Mouse (Mus musculus): ENCODE measurements around the gene Arl15.

The Arl15 gene

GRCm38 (mm10) chr13:113842411-113843309, 48.4 kb downstream of the Arl15 start:
- in situ Hi-C loops (cut with MboI; ENCODE audit: low sequenced_read_pairs), result no loop called here

- in situ Hi-C loops (cut with MboI; ENCODE audit: low sequenced_read_pairs), result no loop called here
Measured at GRCm38 (mm10) chr13:113843310-113843649, 49.0 kb downstream of the Arl15 start.

- in situ Hi-C loops (cut with MboI; ENCODE audit: low sequenced_read_pairs), result no loop called here
Measured at GRCm38 (mm10) chr13:113843901-113844300, 49.6 kb downstream of the Arl15 start.

- in situ Hi-C loops (cut with MboI; ENCODE audit: low sequenced_read_pairs), result no loop called here
Measured at GRCm38 (mm10) chr13:113844717-113845116, 50.4 kb downstream of the Arl15 start.

GRCm38 (mm10) chr13:113845229-113845628, 50.9 kb downstream of the Arl15 start:
- in situ Hi-C loops (cut with MboI; ENCODE audit: low sequenced_read_pairs), result no loop called here

- in situ Hi-C loops (cut with MboI; ENCODE audit: low sequenced_read_pairs), result no loop called here
Measured at GRCm38 (mm10) chr13:113846413-113846812, 52.1 kb downstream of the Arl15 start.

GRCm38 (mm10) chr13:113850431-113851034, 56.2 kb downstream of the Arl15 start:
- in situ Hi-C loops (cut with MboI; ENCODE audit: low sequenced_read_pairs), result no loop called here

- in situ Hi-C loops (cut with MboI; ENCODE audit: low sequenced_read_pairs), result no loop called here
Measured at GRCm38 (mm10) chr13:113851602-113852375, 57.5 kb downstream of the Arl15 start.

- in situ Hi-C loops (cut with MboI; ENCODE audit: low sequenced_read_pairs), result no loop called here
Measured at GRCm38 (mm10) chr13:113852376-113852666, 58.0 kb downstream of the Arl15 start.

- in situ Hi-C loops (cut with MboI; ENCODE audit: low sequenced_read_pairs), result no loop called here
Measured at GRCm38 (mm10) chr13:113854146-113854545, 59.8 kb downstream of the Arl15 start.

- in situ Hi-C loops (cut with MboI; ENCODE audit: low sequenced_read_pairs), result no loop called here
Measured at GRCm38 (mm10) chr13:113854551-113855312, 60.4 kb downstream of the Arl15 start.

- in situ Hi-C loops (cut with MboI; ENCODE audit: low sequenced_read_pairs), result no loop called here
Measured at GRCm38 (mm10) chr13:113856946-113857345, 62.6 kb downstream of the Arl15 start.

GRCm38 (mm10) chr13:113858667-113859391, 64.5 kb downstream of the Arl15 start:
- in situ Hi-C loops (cut with MboI; ENCODE audit: low sequenced_read_pairs), result no loop called here

GRCm38 (mm10) chr13:113859392-113859776, 65.1 kb downstream of the Arl15 start:
- in situ Hi-C loops (cut with MboI; ENCODE audit: low sequenced_read_pairs), result no loop called here

- in situ Hi-C loops (cut with MboI; ENCODE audit: low sequenced_read_pairs), result loop anchor here (10.0 kb wide), 1 partner anchor 166 kb away; no protein-coding TSS in a partner anchor
Measured at GRCm38 (mm10) chr13:113860816-113861215, 66.5 kb downstream of the Arl15 start.

GRCm38 (mm10) chr13:113861231-113861630, 66.9 kb downstream of the Arl15 start:
- in situ Hi-C loops (cut with MboI; ENCODE audit: low sequenced_read_pairs), result loop anchor here (10.0 kb wide), 1 partner anchor 166 kb away; no protein-coding TSS in a partner anchor

- in situ Hi-C loops (cut with MboI; ENCODE audit: low sequenced_read_pairs), result loop anchor here (10.0 kb wide), 1 partner anchor 168 kb away; no protein-coding TSS in a partner anchor
Measured at GRCm38 (mm10) chr13:113862951-113863350, 68.6 kb downstream of the Arl15 start.

GRCm38 (mm10) chr13:113863688-113864087, 69.4 kb downstream of the Arl15 start:
- in situ Hi-C loops (cut with MboI; ENCODE audit: low sequenced_read_pairs), result loop anchor here (10.0 kb wide), 1 partner anchor 169 kb away; no protein-coding TSS in a partner anchor

GRCm38 (mm10) chr13:113864278-113864677, 70.0 kb downstream of the Arl15 start:
- in situ Hi-C loops (cut with MboI; ENCODE audit: low sequenced_read_pairs), result loop anchor here (10.0 kb wide), 1 partner anchor 169 kb away; no protein-coding TSS in a partner anchor

- in situ Hi-C loops (cut with MboI; ENCODE audit: low sequenced_read_pairs), result loop anchor here (10.0 kb wide), 1 partner anchor 170 kb away; no protein-coding TSS in a partner anchor
Measured at GRCm38 (mm10) chr13:113864893-113865292, 70.6 kb downstream of the Arl15 start.
